Mouse (Mus musculus) midbrain, embryonic 12.5 days (tissue): ENCODE results near the gene Ctnnd2. TPM values are rescaled to one million over a fixed set of nuclear protein-coding genes. Genes with fewer than 3 reads are reported as not detected.

Source experiments
- ATAC-seq: fragments of 200-750 bp; cut with Nextera tagmentation; 2 replicates; pipeline ENCODE4 v1.8.0; 2017; ENCODE audit warnings: low read depth, moderate TSS enrichment, moderate library complexity; ENCODE audit not compliant: low FRiP score
- H3K27ac ChIP-seq: fragments of 300-500 bp; sonication (generic); replicated peaks from 2 replicates; pipeline ENCODE4 v1.5.1; 2016; ENCODE audit warnings: mild to moderate bottlenecking
- H3K27me3 ChIP-seq: fragments of 300-500 bp; sonication (generic); 2 replicates; pipeline ENCODE4 v1.6.1; 2016; ENCODE audit warnings: mild to moderate bottlenecking
- H3K36me3 ChIP-seq: fragments of 300-500 bp; sonication (generic); 2 replicates; pipeline ENCODE4 v1.6.1; 2016
- H3K4me1 ChIP-seq: fragments of 300-500 bp; sonication (generic); 2 replicates; pipeline ENCODE4 v1.6.1; 2016
- H3K4me2 ChIP-seq: fragments of 300-500 bp; sonication (generic); replicated peaks from 2 replicates; pipeline ENCODE4 v1.6.1; 2016; ENCODE audit warnings: mild to moderate bottlenecking, moderate library complexity
- H3K4me3 ChIP-seq: fragments of 300-500 bp; sonication (generic); 2 replicates; pipeline ENCODE4 v1.5.1; 2016; ENCODE audit warnings: mild to moderate bottlenecking
- H3K9ac ChIP-seq: fragments of 300-500 bp; sonication (generic); replicated peaks from 2 replicates; pipeline ENCODE4 v1.6.1; 2016; ENCODE audit warnings: mild to moderate bottlenecking, moderate library complexity
- H3K9me3 ChIP-seq: fragments of 300-500 bp; sonication (generic); 2 replicates; pipeline ENCODE4 v1.6.1; 2016; ENCODE audit warnings: mild to moderate bottlenecking
- WGBS: fragments of 180-500 bp; shearing (Covaris S2); methylation state at CpG from one replicate; pipeline ENCODE4 v1.1.7; 2016; 5-methylcytosine and 5-hydroxymethylcytosine counted together
- polyA plus RNA-seq: library from polyadenylated mRNA; unstranded; fragments of >200 nt; fragmentation: Nextera tagmentation; extraction: Ambion mirVana; gene quantifications from 2 replicates; pipeline ENCODE4 v1.2.1, GENCODE M21; 2016

Ctnnd2 gene
- polyA plus RNA-seq, 1 experiment from 2014 or later = 40.4 TPM

DNA sequence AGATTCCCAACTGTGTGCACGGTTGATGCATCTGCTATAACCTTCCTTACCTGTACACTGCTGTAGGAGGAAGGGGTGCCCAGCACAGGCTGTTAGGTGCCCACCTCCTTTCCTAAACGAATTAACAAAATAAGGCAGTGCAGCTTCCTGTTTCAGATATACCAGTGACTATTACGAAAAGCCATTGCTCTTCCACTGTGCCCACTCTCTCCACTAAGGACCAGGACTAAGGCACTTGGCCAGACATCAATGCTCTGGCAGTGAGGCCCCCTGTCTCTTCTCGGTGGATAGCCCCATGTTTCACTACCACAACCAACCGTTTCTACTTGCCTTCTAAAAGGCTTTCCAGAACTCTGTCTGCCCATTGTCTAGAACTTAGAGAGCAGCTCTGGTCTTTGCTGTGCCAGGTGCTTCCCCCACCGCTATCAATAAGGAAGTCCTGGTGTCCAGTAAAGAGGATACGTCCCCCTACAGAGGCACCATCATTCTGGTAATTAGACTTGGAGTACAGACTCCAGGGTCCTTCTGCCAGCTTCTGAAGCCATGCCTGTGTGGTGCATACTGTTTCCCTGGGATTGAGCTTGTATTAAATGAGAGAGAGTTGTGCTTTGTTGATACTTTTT, 459.8 kb downstream of the Ctnnd2 start:
- Histone ChIP-seq H3K9ac (no peak overlapping the region), H3K27ac (no peak overlapping the region)
- WGBS = 79% methylated on average over 7 of the region's 7 CpGs

DNA sequence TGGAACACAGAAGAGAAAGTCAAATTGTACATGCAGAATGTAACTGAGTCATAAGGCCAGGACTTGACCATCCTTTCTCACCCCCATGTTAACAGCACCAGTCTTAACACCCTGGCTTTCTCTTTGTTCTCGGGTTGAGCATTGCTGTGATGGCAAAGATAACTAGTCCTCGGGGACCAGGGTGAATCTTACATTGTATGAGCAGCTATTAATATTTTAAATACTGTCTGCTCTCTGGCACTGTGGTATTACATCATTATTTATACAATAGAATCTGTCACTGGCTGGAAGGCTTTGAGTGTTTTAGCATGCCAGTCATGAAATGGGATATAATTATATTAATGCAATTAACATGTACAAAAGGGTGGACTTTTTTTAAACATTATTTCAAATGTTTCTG, 461.5 kb downstream of the Ctnnd2 start:
- peak; percentile 71 for ATAC-seq
- peak overlapping the region; percentile 35; the same call in 1 of the 2 replicates for H3K27ac ChIP-seq
- no peak overlapping the region for H3K4me3 ChIP-seq
- WGBS = 48% methylated on average over 2 of the region's 2 CpGs
- peaks cover 12% of the 10 kb centered on the region for H3K4me1 ChIP-seq
- no peak overlapping the region for H3K4me2 ChIP-seq
- no peaks in the 10 kb centered on the region for H3K27me3 ChIP-seq
- no peaks in the 10 kb centered on the region for H3K9me3 ChIP-seq
- no peaks in the 10 kb centered on the region for H3K36me3 ChIP-seq
- H3K9ac ChIP-seq = no peak overlapping the region

More for the DNA sequence above, 459.8 kb downstream of the Ctnnd2 start:
- ATAC-seq = no peak
- Histone ChIP-seq H3K9me3 (no peaks in the 10 kb centered on the region), H3K4me1 (peaks cover 12% of the 10 kb centered on the region), H3K4me3 (no peak overlapping the region), H3K4me2 (no peak overlapping the region), H3K36me3 (no peaks in the 10 kb centered on the region), H3K27me3 (no peaks in the 10 kb centered on the region)

GRCm38 (mm10) chr15:30634522-30634921, 462.1 kb downstream of the Ctnnd2 start:
- no peaks in the 10 kb centered on the region for H3K27me3 ChIP-seq
- no peak overlapping the region for H3K4me3 ChIP-seq
- H3K9ac ChIP-seq = no peak overlapping the region
- H3K27ac ChIP-seq = peak overlapping the region; percentile 71
- WGBS = 9% methylated on average over 5 of the region's 5 CpGs
- H3K9me3 ChIP-seq = no peaks in the 10 kb centered on the region
- no peaks in the 10 kb centered on the region for H3K36me3 ChIP-seq
- H3K4me1 ChIP-seq = peaks cover 12% of the 10 kb centered on the region
- H3K4me2 ChIP-seq = peak overlapping the region; percentile 11
- ATAC-seq = peak; percentile 91

- H3K9ac ChIP-seq = no peak overlapping the region
- H3K27me3 ChIP-seq = peaks cover 6% of the 10 kb centered on the region
- H3K4me1 ChIP-seq = no peaks in the 10 kb centered on the region
- no peak overlapping the region for H3K4me2 ChIP-seq
- ATAC-seq = no peak
- H3K9me3 ChIP-seq = no peaks in the 10 kb centered on the region
- no peak overlapping the region for H3K4me3 ChIP-seq
- no peaks in the 10 kb centered on the region for H3K36me3 ChIP-seq
- 92% methylated on average over 5 of the region's 5 CpGs for WGBS
- H3K27ac ChIP-seq = no peak overlapping the region
Measured at GRCm38 (mm10) chr15:30640651-30641050, 468.3 kb downstream of the Ctnnd2 start.

GRCm38 (mm10) chr15:30645688-30646087, 473.3 kb downstream of the Ctnnd2 start:
- ATAC-seq = no peak
- H3K27ac ChIP-seq = no peak overlapping the region

DNA sequence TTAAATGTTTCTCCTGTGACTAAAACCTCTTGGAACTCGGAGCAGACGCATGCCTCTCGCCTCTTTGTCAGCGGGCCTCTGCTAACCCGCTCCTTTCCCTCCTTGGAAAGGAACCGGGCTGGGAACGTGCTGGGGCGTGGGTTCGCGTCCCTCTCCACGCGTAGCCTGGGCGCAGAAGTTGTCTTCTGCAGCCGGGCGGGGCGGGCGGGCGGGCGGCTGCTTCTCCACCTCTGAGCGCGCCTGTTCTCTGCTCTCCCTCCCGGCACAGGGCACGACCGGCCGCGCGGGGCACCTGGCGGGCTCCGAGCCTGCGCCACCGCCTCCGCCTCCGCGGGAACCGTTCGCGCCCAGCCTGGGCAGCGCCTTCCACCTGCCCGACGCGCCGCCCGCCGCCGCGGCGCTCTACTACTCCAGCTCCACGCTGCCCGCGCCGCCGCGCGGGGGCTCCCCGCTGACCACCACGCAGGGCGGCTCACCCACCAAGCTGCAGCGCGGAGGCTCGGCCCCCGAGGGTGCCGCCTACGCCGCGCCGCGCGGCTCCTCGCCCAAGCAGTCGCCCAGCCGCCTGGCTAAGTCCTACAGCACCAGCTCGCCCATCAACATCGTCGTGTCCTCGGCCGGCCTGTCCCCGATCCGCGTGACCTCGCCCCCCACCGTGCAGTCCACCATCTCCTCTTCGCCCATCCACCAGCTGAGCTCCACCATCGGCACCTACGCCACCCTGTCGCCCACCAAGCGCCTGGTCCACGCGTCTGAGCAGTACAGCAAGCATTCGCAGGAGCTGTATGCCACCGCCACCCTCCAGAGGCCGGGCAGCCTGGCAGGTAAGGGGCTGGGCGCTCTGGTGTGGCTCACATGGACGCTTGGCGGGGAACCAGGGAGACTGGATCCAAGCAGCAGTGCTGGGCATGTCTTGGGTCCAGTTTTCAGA, 474.4 kb downstream of the Ctnnd2 start:
- Histone ChIP-seq H3K4me3 (peak overlapping the region; percentile 60), H3K27me3 (peaks cover 36% of the 10 kb centered on the region), H3K9me3 (no peaks in the 10 kb centered on the region), H3K4me2 (peak overlapping the region; percentile 99), H3K4me1 (peaks cover 17% of the 10 kb centered on the region; the same call in 1 of the 2 replicates), H3K36me3 (no peaks in the 10 kb centered on the region), H3K27ac (no peak overlapping the region), H3K9ac (peak overlapping the region; percentile 62)
- ATAC-seq = peak; percentile 61
- WGBS = 2% methylated on average over 94 of the region's 94 CpGs

More at GRCm38 (mm10) chr15:30645688-30646087, 473.3 kb downstream of the Ctnnd2 start:
- H3K4me1 ChIP-seq = peaks cover 17% of the 10 kb centered on the region; the same call in 1 of the 2 replicates
- H3K9ac ChIP-seq = no peak overlapping the region
- H3K4me3 ChIP-seq = no peak overlapping the region
- H3K9me3 ChIP-seq = no peaks in the 10 kb centered on the region
- no peaks in the 10 kb centered on the region for H3K36me3 ChIP-seq
- H3K4me2 ChIP-seq = no peak overlapping the region
- peaks cover 36% of the 10 kb centered on the region for H3K27me3 ChIP-seq
- 18% methylated on average over 1 of the region's 1 CpGs for WGBS

GRCm38 (mm10) chr15:30647679-30648311, 475.4 kb downstream of the Ctnnd2 start:
- Histone ChIP-seq H3K36me3 (no peaks in the 10 kb centered on the region), H3K9me3 (no peaks in the 10 kb centered on the region), H3K27me3 (peaks cover 36% of the 10 kb centered on the region), H3K4me3 (no peak overlapping the region), H3K4me1 (peaks cover 17% of the 10 kb centered on the region; the same call in 1 of the 2 replicates), H3K4me2 (no peak overlapping the region), H3K27ac (no peak overlapping the region), H3K9ac (no peak overlapping the region)
- no peak for ATAC-seq
- 39% methylated on average over 7 of the region's 7 CpGs for WGBS

GRCm38 (mm10) chr15:30649964-30650363, 477.6 kb downstream of the Ctnnd2 start:
- no peak for ATAC-seq
- no peak overlapping the region for H3K4me3 ChIP-seq
- 56% methylated on average over 6 of the region's 6 CpGs for WGBS
- H3K27ac ChIP-seq = no peak overlapping the region
- no peaks in the 10 kb centered on the region for H3K9me3 ChIP-seq
- peaks cover 17% of the 10 kb centered on the region; the same call in 1 of the 2 replicates for H3K4me1 ChIP-seq
- H3K4me2 ChIP-seq = no peak overlapping the region
- no peak overlapping the region for H3K9ac ChIP-seq
- H3K36me3 ChIP-seq = no peaks in the 10 kb centered on the region
- H3K27me3 ChIP-seq = peaks cover 36% of the 10 kb centered on the region

GRCm38 (mm10) chr15:30655433-30655832, 483.0 kb downstream of the Ctnnd2 start:
- Histone ChIP-seq H3K9me3 (no peaks in the 10 kb centered on the region), H3K36me3 (no peaks in the 10 kb centered on the region), H3K4me3 (no peak overlapping the region), H3K4me2 (no peak overlapping the region), H3K27me3 (no peaks in the 10 kb centered on the region), H3K4me1 (no peaks in the 10 kb centered on the region), H3K9ac (no peak overlapping the region), H3K27ac (no peak overlapping the region)
- WGBS = 74% methylated on average over 9 of the region's 9 CpGs
- ATAC-seq = no peak

GRCm38 (mm10) chr15:30657588-30657987, 485.2 kb downstream of the Ctnnd2 start:
- H3K27ac ChIP-seq = no peak overlapping the region
- no peaks in the 10 kb centered on the region for H3K36me3 ChIP-seq
- H3K4me1 ChIP-seq = peaks cover 5% of the 10 kb centered on the region; the same call in 1 of the 2 replicates
- WGBS = 81% methylated on average over 3 of the region's 3 CpGs
- H3K4me3 ChIP-seq = no peak overlapping the region
- no peak for ATAC-seq
- no peaks in the 10 kb centered on the region for H3K27me3 ChIP-seq
- no peak overlapping the region for H3K9ac ChIP-seq
- H3K9me3 ChIP-seq = no peaks in the 10 kb centered on the region
- no peak overlapping the region for H3K4me2 ChIP-seq

DNA sequence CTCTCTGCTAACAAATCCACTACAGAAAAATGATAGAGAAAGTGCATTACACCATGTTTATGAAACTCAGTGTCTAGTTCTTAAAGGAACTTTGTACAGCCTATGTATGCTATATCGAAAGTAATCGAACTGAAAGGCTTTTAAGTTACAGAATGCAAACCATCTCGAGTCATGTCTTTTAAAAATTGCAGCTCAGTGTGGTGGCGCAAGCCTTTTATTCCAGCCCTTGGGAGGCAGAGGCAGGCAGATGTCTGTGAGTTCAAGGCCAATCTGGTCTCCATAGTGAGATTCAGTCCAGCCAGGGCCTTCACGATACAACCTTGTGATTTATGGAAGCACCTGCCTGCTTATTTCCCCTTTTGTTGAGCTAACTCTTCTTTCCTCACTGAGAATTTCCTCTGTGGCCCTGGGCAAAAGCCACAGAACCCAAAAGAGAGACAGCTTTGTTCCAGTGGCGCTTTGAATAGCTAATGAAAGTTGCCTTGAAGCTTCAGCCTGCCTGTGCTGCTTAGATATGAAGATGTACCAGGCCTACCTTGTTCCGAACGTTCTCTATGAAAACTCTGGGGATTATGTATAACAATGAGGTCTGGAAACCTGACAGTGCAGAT, 488.3 kb downstream of the Ctnnd2 start:
- no peak for ATAC-seq
- H3K27ac ChIP-seq = no peak overlapping the region
- H3K9me3 ChIP-seq = no peaks in the 10 kb centered on the region
- 86% methylated on average over 8 of the region's 8 CpGs for WGBS
- no peak overlapping the region for H3K4me3 ChIP-seq
- H3K27me3 ChIP-seq = no peaks in the 10 kb centered on the region
- no peaks in the 10 kb centered on the region for H3K36me3 ChIP-seq
- no peak overlapping the region for H3K9ac ChIP-seq
- H3K4me1 ChIP-seq = peaks cover 5% of the 10 kb centered on the region; the same call in 1 of the 2 replicates
- H3K4me2 ChIP-seq = no peak overlapping the region
